Mouse (Mus musculus) stomach, postnatal 0 days (tissue): ENCODE measurements around the gene Drd1.

Source experiments
- CTCF ChIP-seq: IDR thresholded peaks from 2 replicates; pipeline ENCODE4 v1.5.1; 2016; ENCODE audit warnings: antibody characterized with exemption, low read depth, mild to moderate bottlenecking, moderate library complexity
- EP300 ChIP-seq: optimal IDR thresholded peaks from 2 replicates; pipeline ENCODE3; 2016; ENCODE audit warnings: antibody characterized with exemption

GRCm38 (mm10) chr13:54103271-54103670, 47.8 kb upstream of the Drd1 start:
- TF ChIP-seq CTCF (no peak), EP300 (no peak)
